Mouse (Mus musculus): ENCODE data around the gene Gm7073. TPM values are rescaled to one million over a fixed set of nuclear protein-coding genes. Genes with fewer than 3 reads are reported as not detected.

Gm7073 gene
- polyA plus RNA-seq (2017; shearing (Covaris generic)), result not detected

DNA sequence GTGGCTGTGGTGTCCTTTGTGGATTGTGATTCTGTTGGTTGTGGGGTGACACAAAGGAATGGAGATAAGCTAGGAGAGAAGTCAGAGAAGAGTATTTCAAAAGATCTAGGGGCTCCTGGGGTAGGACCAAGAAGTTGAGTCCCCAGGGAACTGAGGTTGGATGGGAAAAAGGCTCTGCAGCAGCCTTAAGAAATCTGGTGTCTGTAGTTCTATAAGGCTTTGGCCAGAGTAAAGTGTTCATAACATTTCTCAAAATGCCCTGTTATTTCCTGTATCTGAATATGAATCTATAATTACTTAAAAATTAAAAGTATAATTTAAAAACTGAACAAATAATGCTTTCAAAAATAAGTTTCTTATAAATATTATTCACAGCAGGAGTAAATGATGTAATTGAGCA lies at the start of gene Gm7073:
TSS of gene Gm7073 (minus strand) at position 101 of the 400 bp plus-strand sequence.

Other genes starting within 250 kb of the Gm7073 start
- 9.1 TPM for gene Atp11c, start 53.4 kb upstream of the Gm7073 start, polyA plus RNA-seq (2017; shearing (Covaris generic))